Mouse (Mus musculus) embryo, embryonic 11 days (tissue): ENCODE measurements around the gene Arl9.
"Not testable (repeated sequence)": the region's sequence is repeated elsewhere in the genome, so short reads cannot be mapped to it uniquely, and the experiment has no call there.

Source experiments
- DNase-seq: peaks from one replicate; pipeline ENCODE4 v3.0.0-alpha.2; 2015

The Arl9 gene

GRCm38 (mm10) chr5:77028034-77028433 lies 24.2 kb downstream of the Arl9 start:
- no peak for DNase-seq

- DNase-seq = peak; percentile 29
Measured at GRCm38 (mm10) chr5:77029735-77030134, 25.9 kb downstream of the Arl9 start.

- DNase-seq = not testable (repeated sequence)
Measured at GRCm38 (mm10) chr5:77035101-77035500, 31.2 kb downstream of the Arl9 start.

- DNase-seq = no peak
Measured at GRCm38 (mm10) chr5:77038451-77038850, 34.6 kb downstream of the Arl9 start.

GRCm38 (mm10) chr5:77039391-77039790 lies 35.5 kb downstream of the Arl9 start:
- DNase-seq = no peak

GRCm38 (mm10) chr5:77044362-77044761 lies 40.5 kb downstream of the Arl9 start:
- DNase-seq = no peak

GRCm38 (mm10) chr5:77052616-77053015 lies 48.8 kb downstream of the Arl9 start:
- DNase-seq = no peak

- DNase-seq = no peak
Measured at GRCm38 (mm10) chr5:77056881-77057440, 53.1 kb downstream of the Arl9 start.
